Mouse (Mus musculus) hindbrain, embryonic 14.5 days (tissue): ENCODE measurements around the gene Srpr. TPM values are rescaled to one million over a fixed set of nuclear protein-coding genes. Genes with fewer than 3 reads are reported as not detected.

Source experiments
- ATAC-seq: fragments of 200-750 bp; cut with Nextera tagmentation; 2 replicates; pipeline ENCODE4 v1.8.0; 2017; ENCODE audit warnings: moderate number of reproducible peaks, mild to moderate bottlenecking, moderate TSS enrichment, moderate library complexity; ENCODE audit not compliant: low FRiP score
- DNase-seq: peaks from one replicate; pipeline ENCODE4 v3.0.0-alpha.2; 2015; ENCODE audit warnings: low spot score
- H3K27ac ChIP-seq: fragments of 300-500 bp; sonication (generic); 2 replicates; pipeline ENCODE4 v1.5.1; 2014; ENCODE audit warnings: mild to moderate bottlenecking, moderate library complexity
- H3K27me3 ChIP-seq: fragments of 300-500 bp; sonication (generic); 2 replicates; pipeline ENCODE4 v1.6.1; 2014; ENCODE audit warnings: mild to moderate bottlenecking, low read length, mixed read lengths; ENCODE audit not compliant: control insufficient read depth, insufficient read depth
- H3K36me3 ChIP-seq: fragments of 300-500 bp; sonication (generic); replicated peaks from 2 replicates; pipeline ENCODE4 v1.6.1; 2014; ENCODE audit not compliant: control insufficient read depth, insufficient read depth
- H3K4me1 ChIP-seq: fragments of 300-500 bp; sonication (generic); replicated peaks from 2 replicates; pipeline ENCODE4 v1.6.1; 2014; ENCODE audit warnings: antibody characterized with exemption, low read length, mixed read lengths; ENCODE audit not compliant: control insufficient read depth, insufficient read depth
- H3K4me2 ChIP-seq: fragments of 300-500 bp; sonication (generic); replicated peaks from 2 replicates; pipeline ENCODE4 v1.6.1; 2014; ENCODE audit warnings: mild to moderate bottlenecking, moderate library complexity
- H3K4me3 ChIP-seq: fragments of 300-500 bp; sonication (generic); replicated peaks from 2 replicates; pipeline ENCODE4 v1.5.1; 2014; ENCODE audit warnings: mild to moderate bottlenecking, low read length
- H3K9ac ChIP-seq: fragments of 300-500 bp; sonication (generic); 2 replicates; pipeline ENCODE4 v1.6.1; 2014
- H3K9me3 ChIP-seq: fragments of 300-500 bp; sonication (generic); 2 replicates; pipeline ENCODE4 v1.6.1; 2016; ENCODE audit warnings: low read length; ENCODE audit not compliant: control insufficient read depth
- WGBS: fragments of 180-500 bp; shearing (Covaris S2); extraction: QIAGEN DNeasy Blood & Tissue Kit; methylation state at CpG from one replicate; pipeline ENCODE4 v1.1.7; 2014; 5-methylcytosine and 5-hydroxymethylcytosine counted together
- polyA plus RNA-seq: library from polyadenylated mRNA; unstranded; fragments of >200 nt; fragmentation: Nextera tagmentation; extraction: Ambion mirVana; gene quantifications from 2 replicates; pipeline ENCODE4 v1.2.1, GENCODE M21; 2014

The Srpr gene
- polyA plus RNA-seq, 1 experiment from 2014 or later = 69.5 TPM

DNA sequence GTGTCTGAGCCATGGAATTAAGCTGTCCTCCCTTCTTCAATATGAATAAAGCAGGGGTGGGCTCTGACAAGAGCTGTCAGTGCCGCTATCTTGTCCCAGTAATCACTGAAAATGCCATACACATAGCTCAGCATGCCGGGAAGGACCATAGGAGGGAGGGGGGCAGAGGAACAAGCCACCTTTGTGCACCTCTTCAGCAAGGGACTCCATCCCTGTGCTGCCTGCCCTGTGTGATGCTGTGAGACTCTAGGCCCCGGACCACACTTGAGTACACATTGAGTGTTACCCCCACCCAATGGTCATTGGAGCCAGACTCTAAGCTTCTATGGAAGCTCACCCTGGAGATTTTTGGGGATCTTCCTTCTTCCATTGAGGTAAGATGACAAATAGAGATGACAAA lies 86.4 kb downstream of the Srpr start:
- Histone ChIP-seq H3K4me1 (no peaks in the 10 kb centered on the region), H3K36me3 (no peaks in the 10 kb centered on the region), H3K4me3 (no peak overlapping the region), H3K9me3 (no peaks in the 10 kb centered on the region), H3K27me3 (peaks cover 60% of the 10 kb centered on the region), H3K27ac (no peak overlapping the region), H3K9ac (no peak overlapping the region), H3K4me2 (no peak overlapping the region)
- 81% methylated on average over 3 of the region's 3 CpGs for WGBS
- no peak for DNase-seq
- no peak for ATAC-seq

DNA sequence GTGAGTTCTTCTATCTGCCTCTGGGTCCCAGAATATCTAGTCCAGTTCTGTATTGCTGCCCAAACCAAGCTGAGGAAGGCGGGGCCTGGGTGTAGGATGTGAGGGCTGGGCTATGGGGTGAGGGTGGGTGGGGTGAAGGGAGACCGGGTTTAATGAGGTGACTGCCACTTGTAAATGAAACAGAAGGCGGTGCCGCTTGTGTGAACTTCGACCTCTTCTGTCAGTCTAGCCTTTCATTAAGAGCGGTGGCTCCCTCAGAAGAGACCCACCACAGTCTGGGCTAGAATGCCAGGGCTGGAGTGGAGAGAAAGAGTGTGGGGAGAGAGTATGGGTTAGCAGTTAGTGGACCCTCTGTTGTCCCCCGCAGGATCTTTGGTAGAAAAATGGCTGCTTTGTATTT lies 90.0 kb downstream of the Srpr start:
- Histone ChIP-seq H3K36me3 (no peaks in the 10 kb centered on the region), H3K4me1 (no peaks in the 10 kb centered on the region), H3K27ac (no peak overlapping the region), H3K4me2 (no peak overlapping the region), H3K9me3 (no peaks in the 10 kb centered on the region), H3K27me3 (peaks cover 71% of the 10 kb centered on the region), H3K4me3 (no peak overlapping the region), H3K9ac (no peak overlapping the region)
- ATAC-seq (no peak), DNase-seq (no peak)
- WGBS = 15% methylated on average over 7 of the region's 7 CpGs

DNA sequence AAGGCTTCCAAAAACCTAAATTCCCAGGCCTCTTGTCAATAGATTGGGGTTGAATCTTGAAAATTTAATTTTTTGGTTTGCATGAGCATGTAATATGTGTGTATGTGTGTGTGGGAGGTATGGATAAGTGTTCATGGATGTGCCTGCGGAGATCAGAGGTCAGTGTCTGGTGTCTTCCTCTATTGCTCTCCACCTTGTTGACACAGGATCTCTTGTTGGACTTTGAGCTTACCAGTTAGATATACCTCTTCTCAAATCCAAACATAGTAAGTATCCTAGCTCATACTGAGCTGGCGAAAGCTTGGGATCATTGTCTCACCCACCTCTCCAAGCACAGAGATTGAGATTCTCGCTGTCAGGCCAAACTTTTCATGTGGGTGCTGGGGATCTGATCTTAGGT lies 90.4 kb downstream of the Srpr start:
- DNase-seq (no peak), ATAC-seq (no peak)
- H3K36me3 ChIP-seq = no peaks in the 10 kb centered on the region
- H3K27me3 ChIP-seq = peaks cover 68% of the 10 kb centered on the region
- no peak overlapping the region for H3K4me2 ChIP-seq
- no peak overlapping the region for H3K9ac ChIP-seq
- no peak overlapping the region for H3K27ac ChIP-seq
- H3K4me3 ChIP-seq = no peak overlapping the region
- no peaks in the 10 kb centered on the region for H3K4me1 ChIP-seq
- WGBS = 88% methylated on average over 3 of the region's 3 CpGs
- no peaks in the 10 kb centered on the region for H3K9me3 ChIP-seq

DNA sequence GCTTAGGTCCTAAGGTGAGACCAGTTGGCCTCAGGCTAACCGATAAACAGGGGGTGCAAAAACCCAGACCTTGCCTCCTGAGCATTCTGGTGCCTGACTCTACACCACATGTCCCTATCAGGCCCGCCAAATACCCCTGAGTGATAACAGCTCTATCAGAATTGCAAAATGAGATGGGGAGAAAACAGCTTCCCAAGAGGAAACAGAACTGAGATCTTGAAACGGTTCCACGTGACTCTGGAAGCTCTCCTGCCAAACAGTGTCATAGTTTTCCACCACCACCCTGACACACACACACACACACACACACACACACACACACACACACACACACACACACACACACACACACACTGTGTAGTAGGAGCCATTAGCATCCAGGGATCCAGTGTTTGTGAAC lies 90.9 kb downstream of the Srpr start:
- Histone ChIP-seq H3K27me3 (peaks cover 63% of the 10 kb centered on the region), H3K4me2 (no peak overlapping the region), H3K9ac (no peak overlapping the region), H3K4me1 (no peaks in the 10 kb centered on the region), H3K9me3 (no peaks in the 10 kb centered on the region), H3K36me3 (no peaks in the 10 kb centered on the region), H3K27ac (no peak overlapping the region), H3K4me3 (no peak overlapping the region)
- no peak for ATAC-seq
- DNase-seq = no peak
- 76% methylated on average over 4 of the region's 4 CpGs for WGBS

DNA sequence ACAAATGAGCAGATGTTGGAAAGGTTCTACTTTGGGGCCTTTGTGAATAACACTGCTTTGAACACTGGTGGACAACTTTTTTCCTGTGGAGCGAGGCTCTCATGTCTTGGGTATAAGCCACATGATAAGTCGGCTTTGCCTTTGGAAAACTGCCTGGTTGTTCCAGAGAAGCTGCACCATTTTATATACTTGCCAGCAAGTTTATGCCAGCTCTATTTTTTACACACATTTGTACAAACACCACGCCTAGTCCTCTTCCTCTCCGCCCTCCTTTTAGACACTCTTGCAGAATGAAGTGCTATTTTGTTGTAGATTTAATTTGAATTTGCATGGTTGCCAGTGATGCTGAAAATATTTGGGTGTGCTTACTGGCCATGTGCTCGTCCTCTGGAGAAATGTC lies 93.5 kb downstream of the Srpr start:
- DNase-seq (no peak), ATAC-seq (no peak)
- no peak overlapping the region for H3K9ac ChIP-seq
- H3K36me3 ChIP-seq = no peaks in the 10 kb centered on the region
- H3K4me3 ChIP-seq = no peak overlapping the region
- H3K4me1 ChIP-seq = no peaks in the 10 kb centered on the region
- peaks cover 41% of the 10 kb centered on the region; the same call in 1 of the 2 replicates for H3K27me3 ChIP-seq
- H3K9me3 ChIP-seq = 0 out of 2 replicates have a peak, but pooled peaks cover 3% of the 10 kb centered on the region
- WGBS = 67% methylated on average over 5 of the region's 5 CpGs
- H3K4me2 ChIP-seq = no peak overlapping the region
- H3K27ac ChIP-seq = no peak overlapping the region

Other genes starting within 250 kb of the Srpr start
- gene St3gal4, start 80.9 kb upstream of the Srpr start, polyA plus RNA-seq = 12.8 and 13.5 TPM in 2 replicates
- gene Dcps, start 24.1 kb upstream of the Srpr start, polyA plus RNA-seq = 71.6 and 74.4 TPM in 2 replicates
- gene Tirap, start 116 bp downstream of the Srpr start, polyA plus RNA-seq = 4.0 and 4.9 TPM in 2 replicates
- 36.2 and 40.4 TPM in 2 replicates for gene Foxred1, start 10.9 kb downstream of the Srpr start, polyA plus RNA-seq
- 55.5 and 55.9 TPM in 2 replicates for gene Fam118b, start 67.6 kb downstream of the Srpr start, polyA plus RNA-seq
- gene Rpusd4, start 67.7 kb downstream of the Srpr start, polyA plus RNA-seq = 18.2 and 20.2 TPM in 2 replicates
- 3.1 and 5.0 TPM in 2 replicates for gene Cdon, start 221.0 kb downstream of the Srpr start, polyA plus RNA-seq